Mouse (Mus musculus): ENCODE results near the gene Dll4.

DNA sequence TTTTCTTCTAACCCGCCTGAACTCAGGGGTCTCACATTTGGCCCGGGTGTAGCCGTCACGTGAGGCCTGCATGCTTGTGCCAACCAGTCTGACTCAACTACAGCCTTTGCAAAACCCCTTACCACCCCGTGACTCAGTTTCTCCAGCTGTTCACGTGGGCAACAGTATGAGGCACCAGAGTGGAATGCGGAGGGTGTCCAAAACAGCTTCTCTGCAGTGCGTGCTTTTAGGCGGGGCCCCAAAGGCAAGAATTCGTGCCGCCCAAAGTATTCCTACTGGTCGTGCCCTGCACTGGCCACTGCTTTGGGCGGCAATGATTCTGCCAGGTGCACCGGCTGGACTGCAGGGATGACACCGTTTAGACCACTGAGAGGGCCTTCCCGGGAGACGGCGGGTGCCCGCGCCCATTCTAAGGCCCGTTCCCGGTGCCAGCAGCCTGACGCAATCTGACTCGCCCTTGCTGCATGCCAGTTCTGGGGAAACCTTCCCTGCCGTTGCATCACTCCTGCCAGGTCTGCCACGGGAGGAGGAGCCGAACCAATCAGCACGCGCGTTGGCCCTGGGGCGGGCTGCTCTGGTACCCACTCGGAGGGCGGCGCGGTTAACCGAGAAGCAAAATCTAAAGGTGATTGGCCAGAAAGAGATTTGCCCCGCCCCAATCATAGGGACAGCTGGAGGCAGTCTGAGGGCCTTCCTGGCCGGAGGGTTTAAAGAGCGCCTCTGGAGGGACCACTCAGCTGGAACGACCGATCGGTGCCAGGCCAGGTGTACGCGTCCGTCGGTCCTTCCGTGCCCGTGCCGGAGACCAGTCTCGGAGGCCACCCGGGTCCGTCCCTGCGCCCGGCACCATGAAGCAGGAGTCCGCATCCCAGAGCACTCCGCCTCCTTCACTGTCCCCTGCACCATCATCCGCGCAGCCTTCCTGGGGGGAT lies 25.2 kb downstream of the Dll4 start, which contains the start of gene Chac1:
- TF ChIP-seq CTCF (IDR thresholded peaks at IDR 0.05) (no peak), POLR2A (IDR thresholded peaks at IDR 0.05; ENCODE audit: insufficient read depth, low read depth, low read length) (peak; percentile 40; the same call in 1 of the 2 replicates), EP300 (IDR thresholded peaks at IDR 0.05; ENCODE audit: insufficient read depth, low read depth, low read length) (peak; percentile 46; the same call in 1 of the 2 replicates)
